ENCODE assay signal across 21 mouse cellular contexts in the genomic region with DNA sequence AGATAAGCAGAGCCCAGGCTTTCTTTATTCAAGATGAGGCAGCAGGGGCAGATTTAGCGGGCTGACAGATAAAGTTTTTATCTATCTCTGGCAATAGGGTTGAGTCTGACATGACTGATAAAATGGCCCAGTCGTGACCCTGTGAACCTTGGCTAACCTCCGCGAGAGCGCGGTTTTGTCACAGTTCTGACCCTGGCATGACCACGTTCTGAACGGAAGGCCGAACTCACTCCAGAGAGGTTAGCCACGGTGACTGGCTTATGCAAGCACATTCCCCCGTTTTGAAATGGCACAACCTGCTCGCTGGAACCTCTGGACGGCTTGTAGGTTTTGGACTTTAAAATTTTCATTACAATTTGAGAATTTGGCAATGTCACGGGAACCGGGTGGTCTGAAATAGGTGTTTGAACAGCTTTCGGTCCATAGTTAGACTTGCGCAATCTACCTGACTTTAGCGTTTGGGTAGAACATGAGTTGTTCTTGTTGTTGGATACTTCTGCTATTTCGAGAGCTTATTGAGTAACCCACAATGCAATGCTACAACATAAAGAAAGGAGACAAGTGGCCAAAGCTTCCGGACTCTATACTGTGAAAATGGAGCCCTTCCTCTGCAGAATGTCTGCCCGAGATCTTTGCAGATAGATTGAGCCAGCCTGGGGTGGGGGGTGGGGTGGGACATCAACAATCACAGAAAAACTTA. TPM values are rescaled to one million over a fixed set of nuclear protein-coding genes. Genes with fewer than 3 reads are reported as not detected.
DNase-seq lines count a peak whose midpoint lies in the region; ATAC-seq and TF ChIP-seq lines count a peak whose summit lies in the region.
"Had no signal": no experiment of that assay in that cellular context is flagged by ENCODE, and none has a peak within 500 bp of the region (broad histone marks: within the 10 kb centered on the region; RNA-seq: fewer than 3 reads in every experiment).

No protein-coding gene starts in this region.

- DNase-seq in lung, postnatal 36 days, result peak; percentile 13
- no peak for DNase-seq in lung, postnatal 4 days
- DNase-seq in adrenal gland, postnatal 10 days, result peak; percentile 66
- DNase-seq in liver, adult 2 months (ENCODE audit: extremely low read depth, low read depth, low spot score), result peak; percentile 99
- no peak for DNase-seq in hindbrain, embryonic 11.5 days (ENCODE audit: low spot score)
- no peak for DNase-seq in cerebellum, adult 18-20 months
- DNase-seq: cerebellum, postnatal 25 days; forebrain, postnatal 0 days; gastrocnemius, adult 2 months; heart, postnatal 10 days; layer of hippocampus, adult 9-11 months; lung, adult 2 months; thymus, postnatal 4 days had no signal

- H3K9me3 ChIP-seq in hindbrain, embryonic 11.5 days (ENCODE audit: control insufficient read depth, low read length), result no peaks in the 10 kb centered on the region
- H3K9me3 ChIP-seq: megakaryocyte, embryonic 14.5 days had no signal

- no peak overlapping the region for H3K9ac ChIP-seq in liver, adult 2 months (ENCODE audit: low read depth, low read length)
- no peak overlapping the region for H3K9ac ChIP-seq in hindbrain, embryonic 11.5 days (ENCODE audit: low read depth, low read length)
- H3K9ac ChIP-seq: forebrain, postnatal 0 days had no signal

- peaks cover 7% of the 10 kb centered on the region; the same call in 1 of the 2 replicates for H3K4me1 ChIP-seq in liver, adult 2 months (ENCODE audit: control insufficient read depth, insufficient read depth, low read length)
- peaks cover 14% of the 10 kb centered on the region for H3K4me1 ChIP-seq in hindbrain, embryonic 11.5 days (replicated peaks; ENCODE audit: control insufficient read depth, insufficient read depth, low read length)

- no peak for TF ChIP-seq POLR2A in liver, adult 2 months (IDR thresholded peaks at IDR 0.05; ENCODE audit: extremely low read depth, insufficient read depth, low read length)

- no peaks in the 10 kb centered on the region for H3K79me2 ChIP-seq in liver, adult 2 months (ENCODE audit: control insufficient read depth, insufficient read depth, low read length)

- peak; percentile 43 for ATAC-seq in megakaryocyte progenitor cell, adult 5-6 weeks (replicated peaks; ENCODE audit: poor library complexity)
- ATAC-seq in CD4-positive, CD25-positive, alpha-beta regulatory T cell, adult 4 months, result no peak
- ATAC-seq in hindbrain, embryonic 11.5 days (ENCODE audit: low FRiP score), result no peak
- ATAC-seq: forebrain, postnatal 0 days; hindbrain, embryonic 16.5 days; Patski had no signal

- no peak overlapping the region for H3K27ac ChIP-seq in liver, adult 2 months (replicated peaks; ENCODE audit: insufficient read depth, low read depth, low read length)
- H3K27ac ChIP-seq in hindbrain, embryonic 11.5 days (ENCODE audit: low read depth, low read length), result no peak overlapping the region
- H3K27ac ChIP-seq: gastrocnemius, adult 2 months; kidney, postnatal 0 days had no signal

- TF ChIP-seq CTCF in liver, adult 2 months (IDR thresholded peaks at IDR 0.05; ENCODE audit: low read depth, low read length), result no peak

- 10% methylated on average over 21 of the region's 21 CpGs for WGBS in liver, adult 2 months
- 63% methylated on average over 21 of the region's 21 CpGs for WGBS in hindbrain, embryonic 11.5 days

- H3K27me3 ChIP-seq in liver, adult 2 months (ENCODE audit: control insufficient read depth, insufficient read depth, low read length), result no peaks in the 10 kb centered on the region
- H3K27me3 ChIP-seq in hindbrain, embryonic 11.5 days (ENCODE audit: control insufficient read depth, insufficient read depth, low read length), result peaks cover 42% of the 10 kb centered on the region
- H3K27me3 ChIP-seq: Patski had no signal

- no peak overlapping the region for H3K4me2 ChIP-seq in hindbrain, embryonic 11.5 days (replicated peaks; ENCODE audit: low read depth, low read length)

- H3K36me3 ChIP-seq in liver, adult 2 months (ENCODE audit: control insufficient read depth, insufficient read depth, low read length), result no peaks in the 10 kb centered on the region
- H3K36me3 ChIP-seq in hindbrain, embryonic 11.5 days (ENCODE audit: control insufficient read depth, insufficient read depth, low read length), result no peaks in the 10 kb centered on the region

- H3K4me3 ChIP-seq in liver, adult 2 months (ENCODE audit: insufficient read depth, low read depth, low read length), result no peak overlapping the region
- no peak overlapping the region for H3K4me3 ChIP-seq in hindbrain, embryonic 11.5 days (ENCODE audit: low read depth, low read length)
- H3K4me3 ChIP-seq: gastrocnemius, adult 2 months; megakaryocyte, embryonic 14.5 days; myocyte had no signal

RNA-seq across cellular contexts. Expression of a gene that starts 4.9 kb away (rescaled TPM):
- under 1 TPM in 1 of 2 experiments, not detected in 1; 0.36 TPM for total RNA-seq in adrenal gland, postnatal 10 days (2021)
- total RNA-seq in liver, adult 2 months (2014; rRNA removed), result 35.5 and 37.2 TPM in 2 replicates
- polyA plus RNA-seq in liver, adult 2 months (2012; rRNA removed), result 8.8 and 229 TPM in 2 replicates
- total RNA-seq in megakaryocyte progenitor cell, adult 5-6 weeks (2015), result 0.22 TPM in 1 of 2 replicates, not detected in the other
- total RNA-seq in megakaryocyte progenitor cell, adult 5-6 weeks (2017), result not detected in 2 replicates
- not detected for polyA plus RNA-seq in CD4-positive, CD25-positive, alpha-beta regulatory T cell, adult 4 months (2017; shearing (Covaris generic))
- polyA plus RNA-seq in hindbrain, embryonic 11.5 days (2014; fragmentation: Nextera tagmentation; extraction: Ambion mirVana), result 16.4 and 19.9 TPM in 2 replicates
- total RNA-seq: forebrain, postnatal 0 days had no signal

RNA-seq across cellular contexts. Expression of a gene that starts 17.1 kb away (rescaled TPM):
- under 1 TPM; 0.15 TPM for total RNA-seq in adrenal gland, postnatal 10 days (2021)
- total RNA-seq in liver, adult 2 months (2014; rRNA removed), result 0.09 TPM in 1 of 2 replicates, not detected in the other
- 0.05 and 0.06 TPM in 2 replicates for polyA plus RNA-seq in liver, adult 2 months (2012; rRNA removed)
- total RNA-seq in megakaryocyte progenitor cell, adult 5-6 weeks (2015), result not detected in 2 replicates
- not detected in 2 replicates for total RNA-seq in megakaryocyte progenitor cell, adult 5-6 weeks (2017)
- polyA plus RNA-seq in CD4-positive, CD25-positive, alpha-beta regulatory T cell, adult 4 months (2017; shearing (Covaris generic)), result not detected
- 3.4 and 6.1 TPM in 2 replicates for polyA plus RNA-seq in hindbrain, embryonic 11.5 days (2014; fragmentation: Nextera tagmentation; extraction: Ambion mirVana)
- total RNA-seq: forebrain, postnatal 0 days; heart, adult 8-10 months; heart, postnatal 10 days had no signal
- polyA plus RNA-seq: forebrain, postnatal 0 days; hindbrain, embryonic 16.5 days; kidney, postnatal 0 days had no signal

Comparison
In these comparisons a context has a peak if more than half of its experiments do, and no peak if none do; other contexts are left out.
1. DNase-seq: peak in lung, postnatal 36 days (single experiment), adrenal gland, postnatal 10 days (single experiment) and liver, adult 2 months (single experiment); none in lung, postnatal 4 days (0 of 2), hindbrain, embryonic 11.5 days (single experiment) and cerebellum, adult 18-20 months (0 of 2).
2. RNA of a gene that starts 4.9 kb away (total RNA-seq): 35.5 to 37.2 TPM in liver, adult 2 months; 0.36 TPM in adrenal gland, postnatal 10 days and 0.22 TPM in megakaryocyte progenitor cell, adult 5-6 weeks; every median in the first group is over 10 times any median in the second.